Mouse (Mus musculus) neural tube, embryonic 14.5 days (tissue): ENCODE data around the gene Olfr761. TPM values are rescaled to one million over a fixed set of nuclear protein-coding genes. Genes with fewer than 3 reads are reported as not detected.
"Not testable (repeated sequence)": the region's sequence is repeated elsewhere in the genome, so short reads cannot be mapped to it uniquely, and the experiment has no call there.

ENCODE experiments used
- ATAC-seq: fragments of 200-750 bp; cut with Nextera tagmentation; 2 replicates; pipeline ENCODE4 v1.8.0; 2017; ENCODE audit warnings: low read depth, mild to moderate bottlenecking, moderate TSS enrichment, moderate library complexity
- H3K27ac ChIP-seq: fragments of 300-500 bp; sonication (generic); 2 replicates; pipeline ENCODE4 v1.5.1; 2014; ENCODE audit warnings: low read depth, mild to moderate bottlenecking, control low read depth, low read length, moderate library complexity, mixed read lengths
- H3K27me3 ChIP-seq: fragments of 300-500 bp; sonication (generic); 2 replicates; pipeline ENCODE4 v1.6.1; 2014; ENCODE audit warnings: low read length; ENCODE audit not compliant: control insufficient read depth, insufficient read depth
- H3K36me3 ChIP-seq: fragments of 300-500 bp; sonication (generic); 2 replicates; pipeline ENCODE4 v1.6.1; 2014; ENCODE audit warnings: low read length, mixed read lengths; ENCODE audit not compliant: control insufficient read depth, insufficient read depth
- H3K4me1 ChIP-seq: fragments of 300-500 bp; sonication (generic); 2 replicates; pipeline ENCODE4 v1.6.1; 2014; ENCODE audit warnings: low read length; ENCODE audit not compliant: control insufficient read depth, insufficient read depth
- H3K4me2 ChIP-seq: fragments of 300-500 bp; sonication (generic); 2 replicates; pipeline ENCODE4 v1.6.1; 2014; ENCODE audit warnings: mild to moderate bottlenecking, low read depth, low read length, control low read depth
- H3K4me3 ChIP-seq: fragments of 300-500 bp; sonication (generic); 2 replicates; pipeline ENCODE4 v1.5.1; 2014; ENCODE audit warnings: low read depth, low read length, control low read depth, mixed read lengths
- H3K9ac ChIP-seq: fragments of 300-500 bp; sonication (generic); replicated peaks from 2 replicates; pipeline ENCODE4 v1.6.1; 2014; ENCODE audit warnings: low read depth, mild to moderate bottlenecking, control low read depth, low read length, mixed read lengths
- H3K9me3 ChIP-seq: fragments of 300-500 bp; sonication (generic); 2 replicates; pipeline ENCODE4 v1.6.1; 2016; ENCODE audit warnings: low read length; ENCODE audit not compliant: control insufficient read depth
- WGBS: fragments of 180-500 bp; shearing (Covaris S2); extraction: QIAGEN DNeasy Blood & Tissue Kit; methylation state at CpG from one replicate; pipeline ENCODE4 v1.1.7; 2014; 5-methylcytosine and 5-hydroxymethylcytosine counted together
- polyA plus RNA-seq: library from polyadenylated mRNA; unstranded; fragments of >200 nt; fragmentation: Nextera tagmentation; extraction: Ambion mirVana; gene quantifications from 2 replicates; pipeline ENCODE4 v1.2.1, GENCODE M21; 2014

The Olfr761 gene
- polyA plus RNA-seq, result not detected in 2 replicates

DNA sequence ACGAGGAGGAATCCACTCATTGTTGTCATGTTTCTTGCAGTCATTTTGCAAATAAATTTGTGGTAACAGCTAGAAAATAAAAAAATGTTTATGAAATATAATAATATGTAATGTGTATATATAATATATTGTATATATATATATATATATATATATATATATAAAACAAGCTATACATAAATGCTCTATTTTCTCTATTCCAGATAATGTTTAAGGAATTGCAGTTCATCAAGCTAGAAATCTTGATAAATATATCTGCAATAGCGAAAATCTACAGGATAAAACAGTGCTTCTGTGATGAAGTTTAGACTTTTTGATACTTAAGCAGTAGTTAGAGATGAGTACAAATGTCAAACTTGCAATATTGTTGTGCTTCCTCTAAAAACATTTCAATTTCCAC lies at the start of gene Olfr761:
Gene Olfr761, minus strand, starts transcription at position 101 of the 400 bp plus-strand sequence.
- no peaks in the 10 kb centered on the region for H3K36me3 ChIP-seq
- no peak for ATAC-seq
- no peak within 1 kb of the TSS for H3K4me2 ChIP-seq
- H3K4me3 ChIP-seq, result no peak within 1 kb of the TSS
- no peak within 1 kb of the TSS for H3K27ac ChIP-seq
- WGBS, result 75% methylated on average over 2 of the region's 2 CpGs
- H3K27me3 ChIP-seq, result no peaks in the 10 kb centered on the region
- H3K9ac ChIP-seq, result no peak within 1 kb of the TSS
- H3K4me1 ChIP-seq, result no peaks in the 10 kb centered on the region
- H3K9me3 ChIP-seq, result no peaks in the 10 kb centered on the region

DNA sequence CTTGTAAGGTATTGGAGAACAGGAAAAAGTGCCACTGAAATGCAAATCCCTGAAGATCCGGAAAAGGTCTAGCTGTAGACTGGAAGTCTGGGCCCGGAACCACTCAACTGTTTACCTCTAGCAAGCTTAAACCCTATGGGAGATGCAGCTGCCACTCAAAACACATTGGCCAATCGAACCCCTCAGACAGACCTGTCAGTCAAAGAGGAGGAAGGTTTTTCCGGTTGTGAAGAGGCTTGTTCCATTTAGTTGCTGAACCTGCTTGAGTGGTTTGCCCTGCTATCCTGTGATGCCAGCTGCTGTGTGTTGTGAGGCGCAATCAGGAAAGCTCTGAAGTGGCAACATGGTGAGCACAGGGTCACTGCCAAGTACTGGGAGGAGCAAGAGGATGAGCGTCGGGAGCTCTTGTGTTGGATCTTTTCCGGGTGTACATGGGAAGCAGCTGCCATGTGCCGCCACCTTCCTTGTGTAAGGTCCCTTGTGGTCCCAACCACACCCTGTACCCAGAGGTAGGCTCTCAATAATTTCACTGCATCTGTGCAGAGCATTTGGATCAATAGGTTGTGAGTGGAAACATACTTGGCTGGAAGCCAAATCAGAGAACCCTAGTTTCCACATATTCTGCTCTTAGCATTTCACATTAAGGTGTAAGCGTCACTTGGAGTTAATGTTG lies 42.9 kb upstream of the Olfr761 start:
- no peak overlapping the region for H3K9ac ChIP-seq
- H3K27ac ChIP-seq, result no peak overlapping the region
- no peaks in the 10 kb centered on the region for H3K36me3 ChIP-seq
- H3K4me3 ChIP-seq, result no peak overlapping the region
- WGBS, result 66% methylated on average over 10 of the region's 10 CpGs
- no peaks in the 10 kb centered on the region for H3K4me1 ChIP-seq
- no peak overlapping the region for H3K4me2 ChIP-seq
- no peaks in the 10 kb centered on the region for H3K27me3 ChIP-seq
- no peaks in the 10 kb centered on the region for H3K9me3 ChIP-seq
- no peak for ATAC-seq

DNA sequence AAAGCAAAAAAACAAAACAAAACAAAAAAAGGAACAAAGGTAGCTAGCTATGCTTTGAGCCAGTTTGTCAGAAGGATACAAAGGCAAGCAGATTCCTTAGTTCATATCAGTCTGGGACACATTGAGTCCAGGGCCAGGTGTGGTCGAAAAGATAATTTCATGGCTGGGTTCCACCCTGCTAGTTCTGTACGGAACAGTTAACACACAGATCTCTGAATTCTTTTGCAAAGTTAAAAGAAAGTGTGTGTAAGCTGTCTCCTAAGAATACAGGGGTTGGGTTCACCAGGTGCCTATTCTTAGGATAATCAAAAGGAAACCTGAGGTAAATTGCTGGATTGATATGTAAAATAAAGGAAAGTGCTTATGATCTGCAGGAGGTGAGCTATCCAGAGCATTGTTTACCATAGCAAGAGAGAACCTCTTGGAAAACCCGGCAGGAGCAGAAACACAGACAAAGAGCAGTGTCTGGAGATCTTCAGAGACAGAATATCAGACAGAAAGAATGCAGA lies 37.6 kb upstream of the Olfr761 start:
- H3K36me3 ChIP-seq, result no peaks in the 10 kb centered on the region
- H3K4me2 ChIP-seq, result no peak overlapping the region
- WGBS, result 42% methylated on average over 3 of the region's 3 CpGs
- ATAC-seq, result no peak
- no peak overlapping the region for H3K4me3 ChIP-seq
- no peaks in the 10 kb centered on the region for H3K27me3 ChIP-seq
- no peak overlapping the region for H3K27ac ChIP-seq
- H3K9me3 ChIP-seq, result no peaks in the 10 kb centered on the region
- H3K9ac ChIP-seq, result no peak overlapping the region
- H3K4me1 ChIP-seq, result no peaks in the 10 kb centered on the region

DNA sequence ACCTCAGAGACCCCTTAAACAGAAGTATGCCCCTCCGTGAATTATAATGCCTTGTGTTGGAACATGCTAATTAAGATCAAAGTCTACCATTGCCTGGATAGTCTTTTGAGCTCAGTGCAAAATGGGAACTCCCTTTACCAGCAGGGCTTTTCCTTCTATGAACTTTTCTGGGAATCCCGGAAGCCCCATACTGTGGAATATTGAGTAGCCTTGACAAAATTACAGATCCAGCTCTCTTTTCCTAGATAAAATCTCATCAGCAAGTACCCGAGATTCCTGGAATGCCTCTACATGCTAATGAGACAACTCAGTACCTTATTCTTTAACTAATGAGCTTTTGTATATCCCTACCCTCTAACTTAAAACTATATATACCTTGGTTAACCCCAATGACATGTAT lies 20.7 kb upstream of the Olfr761 start:
- no peak overlapping the region for H3K27ac ChIP-seq
- H3K9ac ChIP-seq, result no peak overlapping the region
- no peaks in the 10 kb centered on the region for H3K4me1 ChIP-seq
- H3K4me3 ChIP-seq, result no peak overlapping the region
- no peaks in the 10 kb centered on the region for H3K27me3 ChIP-seq
- ATAC-seq, result no peak
- H3K36me3 ChIP-seq, result no peaks in the 10 kb centered on the region
- 91% methylated on average over 3 of the region's 3 CpGs for WGBS
- H3K4me2 ChIP-seq, result no peak overlapping the region
- H3K9me3 ChIP-seq, result no peaks in the 10 kb centered on the region; the same call in 1 of the 2 replicates

DNA sequence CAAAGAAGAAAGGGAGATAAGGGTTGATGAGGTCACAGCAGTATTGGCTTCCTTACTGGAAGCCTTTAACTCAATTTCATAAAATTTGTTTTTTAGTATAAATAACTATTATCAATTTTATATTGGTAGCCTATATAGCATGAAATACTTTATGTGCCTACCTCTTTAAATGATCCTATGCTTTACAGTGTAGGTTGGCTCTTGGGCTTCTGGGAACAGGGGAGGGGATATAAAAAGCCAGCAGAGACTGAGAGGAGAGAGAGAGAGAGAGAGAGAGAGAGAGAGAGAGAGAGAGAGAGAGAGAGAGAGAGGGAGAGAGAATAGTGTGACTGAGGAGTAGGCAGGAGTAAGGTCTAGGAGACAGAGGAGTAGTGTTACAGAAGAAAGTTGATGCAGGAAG lies 32.6 kb downstream of the Olfr761 start, which contains the start of gene Olfr128:
Gene Olfr128, plus strand, starts transcription at position 301 of the 400 bp plus-strand sequence.
- Histone ChIP-seq H3K4me2 (no peak within 1 kb of the TSS), H3K9ac (no peak within 1 kb of the TSS), H3K4me1 (no peaks in the 10 kb centered on the region), H3K9me3 (no peaks in the 10 kb centered on the region), H3K4me3 (no peak within 1 kb of the TSS), H3K36me3 (no peaks in the 10 kb centered on the region), H3K27ac (no peak within 1 kb of the TSS), H3K27me3 (no peaks in the 10 kb centered on the region)
- ATAC-seq, result no peak

DNA sequence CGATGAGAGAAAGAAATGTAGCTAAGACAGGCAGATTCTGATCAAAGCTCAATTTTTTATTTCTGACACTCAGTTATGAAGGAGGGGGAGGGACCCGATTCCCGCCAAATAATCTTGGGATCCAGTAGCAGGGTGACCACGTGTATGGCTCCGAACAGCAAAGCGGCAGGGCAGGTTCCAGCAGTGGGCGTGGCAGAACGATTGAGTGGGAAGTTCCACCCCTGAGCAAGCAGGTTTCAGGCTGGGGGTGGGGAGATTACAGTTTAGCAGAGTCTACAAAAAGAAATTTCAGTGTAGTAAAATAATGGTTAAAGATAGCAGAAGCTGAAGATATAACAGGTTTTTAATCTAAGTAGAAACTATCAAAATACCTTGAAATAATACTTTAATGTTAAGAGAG lies 46.1 kb downstream of the Olfr761 start:
- ATAC-seq, result not testable (repeated sequence)
- 74% methylated on average over 8 of the region's 8 CpGs for WGBS

More for the DNA sequence above, 46.1 kb downstream of the Olfr761 start:
- H3K27me3 ChIP-seq, H3K9me3 ChIP-seq, H3K4me3 ChIP-seq, H3K27ac ChIP-seq, H3K4me2 ChIP-seq, H3K36me3 ChIP-seq, H3K4me1 ChIP-seq, H3K9ac ChIP-seq: not testable (repeated sequence)

Other genes starting within 250 kb of the Olfr761 start
- not detected in 2 replicates for gene Olfr120, start 231.3 kb downstream of the Olfr761 start, polyA plus RNA-seq
- gene Olfr121, start 204.2 kb downstream of the Olfr761 start, polyA plus RNA-seq, result not detected in 2 replicates
- not detected in 2 replicates for gene Olfr122, start 184.5 kb downstream of the Olfr761 start, polyA plus RNA-seq
- gene Olfr123, start 159.6 kb downstream of the Olfr761 start, polyA plus RNA-seq, result not detected in 2 replicates
- gene Olfr124, start 153.2 kb downstream of the Olfr761 start, polyA plus RNA-seq, result not detected in 2 replicates
- not detected in 2 replicates for gene Olfr125, start 120.1 kb downstream of the Olfr761 start, polyA plus RNA-seq
- not detected in 2 replicates for gene Olfr126, start 105.6 kb downstream of the Olfr761 start, polyA plus RNA-seq
- not detected in 2 replicates for gene Olfr127, start 52.6 kb downstream of the Olfr761 start, polyA plus RNA-seq
- not detected in 2 replicates for gene Olfr128, start 32.5 kb downstream of the Olfr761 start, polyA plus RNA-seq
- not detected in 2 replicates for gene Olfr129, start 107.0 kb upstream of the Olfr761 start, polyA plus RNA-seq
- not detected in 2 replicates for gene Olfr130, start 110.8 kb upstream of the Olfr761 start, polyA plus RNA-seq
- gene Olfr131, start 135.6 kb upstream of the Olfr761 start, polyA plus RNA-seq, result not detected in 2 replicates
- gene Olfr132, start 181.4 kb upstream of the Olfr761 start, polyA plus RNA-seq, result not detected in 2 replicates
- gene Olfr133, start 192.2 kb upstream of the Olfr761 start, polyA plus RNA-seq, result not detected in 2 replicates
- gene Olfr134, start 218.3 kb upstream of the Olfr761 start, polyA plus RNA-seq, result not detected in 2 replicates